Mouse (Mus musculus) embryonic fibroblast, embryonic 13.5 days (primary cell): ENCODE data around the gene Ssmem1. TPM values are rescaled to one million over a fixed set of nuclear protein-coding genes. Genes with fewer than 3 reads are reported as not detected.

ENCODE experiments used
- H3K27ac ChIP-seq: 2 replicates; pipeline ENCODE4 v1.5.1; 2012; ENCODE audit warnings: low read length, control low read depth, inconsistent platforms; ENCODE audit not compliant: insufficient read depth
- H3K4me1 ChIP-seq: 2 replicates; pipeline ENCODE4 v1.6.1; 2011; ENCODE audit warnings: low read length; ENCODE audit not compliant: control insufficient read depth, insufficient read depth
- H3K4me3 ChIP-seq: 2 replicates; pipeline ENCODE4 v1.5.1; 2011; ENCODE audit warnings: mild to moderate bottlenecking, control low read depth, low read length; ENCODE audit not compliant: insufficient read depth
- CTCF ChIP-seq: IDR thresholded peaks from 2 replicates; pipeline ENCODE4 v1.5.1; 2011; ENCODE audit warnings: mild to moderate bottlenecking, control low read depth, low read length, moderate library complexity, borderline replicate concordance; ENCODE audit not compliant: insufficient read depth
- POLR2A ChIP-seq: IDR thresholded peaks from 2 replicates; pipeline ENCODE4 v1.6.1; 2011; ENCODE audit warnings: low read depth, mild to moderate bottlenecking, control low read depth, low read length, moderate library complexity
- polyA plus RNA-seq: library from polyadenylated mRNA; stranded (reverse); fragments of >200 nt; gene quantifications from 2 replicates; pipeline ENCODE4 v1.2.4, GENCODE M21; 2011; ENCODE audit warnings: low read depth; ENCODE audit not compliant: missing spikeins, insufficient read length

Gene Ssmem1
- polyA plus RNA-seq, 1 experiment: not detected

DNA sequence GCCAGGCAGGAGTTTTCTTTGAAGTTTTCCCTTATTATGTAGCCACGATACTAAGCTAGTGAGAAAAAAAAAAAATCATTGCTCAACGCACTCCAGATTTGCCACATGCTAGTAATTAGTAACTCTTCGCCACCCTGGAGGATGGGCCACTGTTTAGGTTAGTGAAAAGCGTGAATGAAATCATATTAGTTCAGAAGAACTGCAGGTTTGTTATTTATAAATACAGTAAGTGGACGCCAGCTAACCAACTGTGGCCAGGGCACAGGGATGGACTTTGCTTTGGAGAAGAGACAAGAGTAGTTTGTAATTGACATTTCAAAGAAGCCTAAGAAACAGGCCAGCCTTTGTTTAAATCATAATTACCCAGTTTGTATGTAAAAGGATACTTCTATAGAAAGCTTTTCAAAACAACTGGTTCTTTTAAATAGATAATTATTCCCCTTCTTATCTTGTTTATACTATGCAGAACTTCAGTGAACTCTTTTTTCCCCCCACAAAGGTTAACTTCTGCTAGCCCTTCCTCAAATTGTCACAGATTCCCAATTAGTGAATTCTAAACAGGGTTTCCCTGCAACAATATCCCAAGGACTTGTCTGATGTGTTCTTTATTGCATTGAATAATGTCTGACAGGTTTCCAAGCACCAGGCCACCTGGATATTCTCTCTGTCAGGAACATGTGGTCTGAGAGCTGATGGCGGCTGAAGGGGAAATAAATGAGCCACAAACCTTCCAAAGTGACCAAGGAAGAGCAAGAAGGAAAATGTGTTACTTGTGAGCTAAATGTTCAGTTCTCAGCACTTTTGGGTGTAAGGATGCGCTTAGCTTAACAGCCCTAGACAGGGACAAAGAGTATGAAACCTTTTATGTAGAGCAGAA, 16.0 kb downstream of the Ssmem1 start:
- TF ChIP-seq CTCF (no peak), POLR2A (no peak)
- H3K4me3 ChIP-seq: no peak overlapping the region
- peaks cover 6% of the 10 kb centered on the region; the same call in 1 of the 2 replicates for H3K4me1 ChIP-seq
- H3K27ac ChIP-seq: no peak overlapping the region

DNA sequence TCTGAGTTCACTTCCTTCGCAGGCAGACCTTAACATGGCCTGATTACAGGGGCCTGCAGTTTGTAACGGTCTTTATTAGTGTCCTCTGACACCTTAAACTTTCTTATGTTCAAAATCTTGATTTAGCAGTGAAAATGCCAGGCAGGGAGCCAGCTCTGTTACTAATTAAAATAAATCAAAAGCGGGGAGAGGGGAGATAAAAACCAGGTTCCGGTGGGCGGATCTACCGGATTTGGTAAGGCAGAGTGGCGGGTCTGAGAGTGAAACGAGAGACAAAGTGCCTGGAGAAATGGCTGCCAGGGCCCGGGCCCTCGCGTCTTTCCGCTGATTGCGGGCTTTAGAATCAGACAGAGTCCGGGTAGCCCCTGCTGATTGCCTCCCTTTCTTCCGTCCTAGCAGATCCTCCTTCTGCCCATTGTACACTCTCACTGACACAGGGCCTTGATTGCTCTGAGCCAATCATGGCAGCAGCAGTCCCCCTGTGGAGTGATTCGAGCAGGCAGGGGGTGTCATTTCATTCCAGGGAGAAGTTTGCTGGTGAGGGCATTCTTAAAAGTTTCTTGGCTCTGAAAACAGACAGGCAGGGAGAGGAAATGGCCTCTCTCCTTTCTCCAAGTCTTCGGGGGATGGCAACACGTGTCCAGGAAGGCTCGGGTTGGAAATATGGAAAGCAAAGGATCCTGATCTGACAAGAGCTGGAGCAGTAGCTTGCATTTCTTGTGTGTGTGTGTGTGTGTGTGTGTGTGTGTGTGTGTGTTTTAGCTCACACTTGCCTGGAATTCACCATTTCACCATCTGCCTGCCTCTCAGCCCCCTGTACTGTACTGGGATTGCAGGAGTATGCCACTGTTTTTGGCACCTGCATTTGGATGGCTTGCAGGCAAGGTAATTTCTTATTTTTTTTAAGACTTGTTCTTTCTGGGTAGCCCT, 17.2 kb downstream of the Ssmem1 start:
- H3K4me1 ChIP-seq: peaks cover 6% of the 10 kb centered on the region; the same call in 1 of the 2 replicates

DNA sequence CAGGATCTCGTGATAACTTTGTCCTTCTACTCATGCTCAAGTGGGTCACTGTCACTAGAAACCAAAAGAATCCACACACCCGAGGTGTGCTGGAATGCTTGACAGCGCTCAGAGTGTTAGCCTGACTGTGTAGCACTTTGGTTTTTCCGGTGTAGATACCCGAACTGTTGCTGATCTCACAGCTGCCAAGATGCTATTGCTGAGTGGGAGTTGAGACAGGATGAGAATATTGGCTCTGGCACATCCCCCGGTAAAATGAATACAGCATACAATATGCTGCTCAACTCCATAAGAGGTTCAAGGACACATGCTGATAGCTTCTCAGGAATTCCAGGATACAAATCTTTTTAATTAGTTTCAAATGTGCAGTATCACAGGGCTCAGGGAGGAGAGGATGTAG, 19.2 kb downstream of the Ssmem1 start:
- TF ChIP-seq CTCF: no peak
- no peak for TF ChIP-seq POLR2A
- Histone ChIP-seq H3K27ac (no peak overlapping the region), H3K4me1 (peaks cover 6% of the 10 kb centered on the region; the same call in 1 of the 2 replicates), H3K4me3 (no peak overlapping the region)

More for the DNA sequence above, 17.2 kb downstream of the Ssmem1 start:
- Histone ChIP-seq H3K4me3 (no peak overlapping the region), H3K27ac (no peak overlapping the region)
- no peak for TF ChIP-seq CTCF
- TF ChIP-seq POLR2A: no peak

DNA sequence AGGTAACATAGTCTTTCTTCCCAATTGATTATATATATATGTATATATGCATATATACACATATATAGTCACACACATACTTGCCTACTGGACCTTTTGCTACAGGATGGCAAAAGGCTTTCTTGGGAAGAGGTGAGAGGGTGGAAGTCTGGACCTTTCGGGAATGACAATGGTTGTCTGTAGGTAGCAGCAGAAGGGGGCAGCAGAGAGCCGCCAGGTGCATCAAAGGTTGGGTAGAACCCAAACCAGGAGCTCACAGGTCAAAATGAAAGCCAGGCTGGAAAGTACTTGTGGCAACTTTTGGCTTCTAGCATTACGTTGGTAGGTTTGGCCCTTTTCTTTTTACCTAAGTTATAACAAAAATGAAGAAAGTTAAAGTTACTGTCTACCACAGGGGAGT, 25.7 kb downstream of the Ssmem1 start:
- Histone ChIP-seq H3K4me1 (no peaks in the 10 kb centered on the region), H3K27ac (no peak overlapping the region)
- TF ChIP-seq CTCF: no peak
- TF ChIP-seq POLR2A: no peak

GRCm38 (mm10) chr6:30538240-30538639, 28.6 kb downstream of the Ssmem1 start:
- Histone ChIP-seq H3K4me3 (no peak overlapping the region), H3K4me1 (no peaks in the 10 kb centered on the region), H3K27ac (no peak overlapping the region)
- TF ChIP-seq CTCF: no peak
- TF ChIP-seq POLR2A: no peak

More for the DNA sequence above, 25.7 kb downstream of the Ssmem1 start:
- H3K4me3 ChIP-seq: no peak overlapping the region

DNA sequence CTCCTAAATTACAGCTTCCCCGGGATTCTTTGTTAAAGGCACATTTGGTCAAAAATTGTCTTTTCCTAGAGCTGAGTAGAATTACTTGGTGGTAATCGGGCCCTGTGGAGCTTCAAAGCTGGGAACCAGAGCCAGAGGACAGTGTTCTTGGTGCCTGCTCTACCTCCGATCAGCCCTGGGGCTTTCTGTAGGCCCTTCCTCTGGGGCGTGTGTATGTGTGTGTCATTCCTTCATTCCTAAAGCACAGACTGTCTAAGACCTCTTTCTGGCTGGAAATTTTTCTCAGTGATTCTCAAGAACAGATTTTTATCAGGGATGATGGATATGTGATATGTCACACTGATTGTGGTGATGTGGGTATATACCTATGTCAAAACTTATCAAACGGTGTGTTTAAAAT, 29.2 kb downstream of the Ssmem1 start:
- H3K4me1 ChIP-seq: no peaks in the 10 kb centered on the region
- no peak overlapping the region for H3K4me3 ChIP-seq
- TF ChIP-seq POLR2A (no peak), CTCF (no peak)
- H3K27ac ChIP-seq: no peak overlapping the region

DNA sequence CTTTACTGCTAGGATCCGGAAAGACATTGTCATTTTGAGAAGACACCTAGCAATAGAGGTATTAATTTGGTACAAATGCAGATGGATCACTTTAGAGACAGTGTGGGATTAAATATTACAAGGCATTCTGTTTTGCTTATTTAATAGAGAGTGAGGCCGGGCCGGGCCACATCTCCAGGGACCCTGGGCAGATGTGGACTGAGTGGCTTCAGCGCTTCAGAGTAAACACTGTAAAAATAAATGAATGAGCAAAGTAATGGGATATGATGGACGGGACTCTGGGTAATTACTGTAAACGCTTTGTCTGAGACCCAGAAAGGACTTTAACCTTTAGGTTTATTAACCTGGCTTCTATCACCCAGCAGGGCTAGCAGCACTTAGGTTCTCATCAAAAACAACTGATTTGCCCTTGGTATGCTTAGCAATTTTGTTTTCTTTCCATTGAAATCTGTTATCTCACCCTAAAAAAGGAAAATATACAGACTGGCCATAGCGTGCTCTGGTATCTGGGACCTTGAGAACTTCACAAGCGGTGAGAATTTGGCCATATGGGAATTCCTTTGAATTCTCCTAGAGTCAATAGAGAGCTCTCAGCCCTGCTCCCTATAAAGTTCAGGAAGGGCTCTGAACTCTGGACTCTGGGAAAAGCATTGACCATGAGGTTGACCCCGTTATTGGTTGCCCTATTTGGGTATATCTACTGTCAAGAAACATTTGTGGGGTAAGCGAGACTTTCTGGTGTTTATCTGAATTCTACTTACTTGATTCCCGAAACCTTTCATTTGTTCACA, 31.6 kb downstream of the Ssmem1 start, which contains the start of gene Cpa2:
Gene Cpa2 (plus strand): TSS at position 574 of the 791 bp plus-strand sequence.
- Histone ChIP-seq H3K4me1 (no peaks in the 10 kb centered on the region), H3K4me3 (no peak within 1 kb of the TSS), H3K27ac (no peak within 1 kb of the TSS)
- TF ChIP-seq CTCF (no peak), POLR2A (no peak)

GRCm38 (mm10) chr6:30542277-30542676, 32.6 kb downstream of the Ssmem1 start:
- Histone ChIP-seq H3K4me1 (peaks cover 5% of the 10 kb centered on the region; the same call in 1 of the 2 replicates), H3K27ac (no peak overlapping the region), H3K4me3 (no peak overlapping the region)
- no peak for TF ChIP-seq CTCF
- TF ChIP-seq POLR2A: no peak

GRCm38 (mm10) chr6:30543077-30543476, 33.4 kb downstream of the Ssmem1 start:
- H3K4me3 ChIP-seq: no peak overlapping the region
- H3K27ac ChIP-seq: no peak overlapping the region
- H3K4me1 ChIP-seq: peaks cover 5% of the 10 kb centered on the region; the same call in 1 of the 2 replicates
- TF ChIP-seq CTCF (no peak), POLR2A (no peak)
